Mouse (Mus musculus): ENCODE data around the gene Nhsl1.

DNA sequence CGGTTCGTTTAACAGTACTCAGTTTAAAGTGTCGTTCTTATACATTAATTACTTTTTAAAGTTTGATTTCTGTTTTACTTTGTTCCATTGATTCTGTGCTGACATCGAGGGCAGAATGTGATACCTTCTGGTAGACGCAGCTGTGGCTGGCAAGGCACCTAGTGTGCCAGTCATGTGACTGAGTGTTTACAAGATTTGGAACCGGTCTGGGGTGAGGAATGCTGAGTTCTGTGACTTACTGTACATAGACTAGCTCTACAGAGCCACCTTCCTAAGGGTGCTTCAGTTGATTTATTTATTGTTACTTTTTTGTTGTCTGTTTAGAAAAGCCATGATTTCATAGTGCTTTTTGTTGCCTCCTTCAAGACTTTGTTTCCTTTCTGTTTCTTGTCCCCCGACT lies 209.0 kb downstream of the Nhsl1 start:
- no peak for TF ChIP-seq CTCF (IDR thresholded peaks at IDR 0.05 in 2 of 3, conservative IDR thresholded peaks at IDR 0.05 in 1 of 3; ENCODE audit: control insufficient read depth in 1 of 3, insufficient read depth in 1 of 3, low read depth in 2 of 3, low read length in 3 of 3, poor library complexity in 1 of 3, severe bottlenecking in 1 of 3)
- TF ChIP-seq GATA1 (IDR thresholded peaks at IDR 0.05; ENCODE audit: low read depth, low read length): no peak
- TF ChIP-seq SIN3A (IDR thresholded peaks at IDR 0.05; ENCODE audit: low read length): no peak
- no peak for TF ChIP-seq ETS1 (IDR thresholded peaks at IDR 0.05; ENCODE audit: low read depth, low read length)
- no peak for TF ChIP-seq POLR2A (IDR thresholded peaks at IDR 0.05; ENCODE audit: control insufficient read depth in 1 of 2, insufficient read depth in 1 of 2, low read depth in 1 of 2, low read length in 2 of 2, poor library complexity in 1 of 2)
- no peak for TF ChIP-seq EP300 (IDR thresholded peaks at IDR 0.05; ENCODE audit: low read depth in 1 of 2, low read length in 2 of 2)
- TF ChIP-seq ZMIZ1 (IDR thresholded peaks at IDR 0.05; ENCODE audit: low read depth, low read length): no peak
- TF ChIP-seq ZNF384 (IDR thresholded peaks at IDR 0.05; ENCODE audit: low read depth, low read length): no peak
- TF ChIP-seq POLR2AphosphoS2 (IDR thresholded peaks at IDR 0.05; ENCODE audit: low read length): no peak
- TF ChIP-seq ZKSCAN1 (IDR thresholded peaks at IDR 0.05; ENCODE audit: low read depth, low read length): no peak
- TF ChIP-seq TBP (IDR thresholded peaks at IDR 0.05; ENCODE audit: low read depth, low read length): no peak
- no peak for TF ChIP-seq MAZ (IDR thresholded peaks at IDR 0.05; ENCODE audit: low read depth, low read length)

Data from MEL (cell line).